ENCODE assay signal across 8 mouse cellular contexts in the genomic region with DNA sequence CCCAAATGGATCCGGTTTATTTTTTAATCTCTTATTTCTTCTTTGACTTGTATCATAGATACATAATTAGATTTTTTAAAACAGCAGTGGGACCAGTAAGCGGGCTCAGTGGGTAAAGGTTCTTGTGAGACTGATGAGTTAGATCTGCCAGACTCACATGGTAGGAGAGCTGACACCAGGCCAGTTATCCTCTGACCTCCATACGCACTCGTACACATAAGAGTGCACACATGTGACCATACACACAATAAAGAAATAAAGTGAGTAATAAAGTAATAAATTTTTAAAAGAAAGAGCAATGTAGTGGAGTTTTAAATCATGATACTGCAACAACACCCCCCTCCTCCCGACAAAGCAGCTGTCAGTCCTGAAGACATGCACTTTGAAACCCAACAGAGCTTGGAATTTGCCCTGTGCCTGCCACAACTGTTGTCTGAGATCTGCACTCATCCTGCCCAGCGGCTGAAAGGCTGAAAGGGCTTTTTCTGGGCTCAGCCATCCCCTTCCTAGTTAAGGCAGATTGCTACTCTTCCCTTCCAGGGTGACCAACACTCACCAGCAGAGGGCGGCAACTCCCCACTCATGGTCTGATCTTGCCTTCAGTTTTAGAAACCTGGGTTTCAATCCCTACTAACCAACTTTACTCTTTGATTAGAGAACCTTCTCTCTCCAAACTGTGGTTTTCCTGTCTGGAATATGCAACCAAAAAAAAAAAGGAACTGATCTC. TPM values are rescaled to one million over a fixed set of nuclear protein-coding genes. Genes with fewer than 3 reads are reported as not detected.
DNase-seq lines count a peak whose midpoint lies in the region; ATAC-seq lines count a peak whose summit lies in the region.

No protein-coding gene starts in this region.

- H3K9ac ChIP-seq in embryonic facial prominence, embryonic 11.5 days (replicated peaks; ENCODE audit: low read length) = no peak overlapping the region
- H3K9ac ChIP-seq in heart, embryonic 12.5 days = no peak overlapping the region
- peak overlapping the region; percentile 23; the same call in 1 of the 2 replicates for H3K9ac ChIP-seq in liver, embryonic 12.5 days

- WGBS in embryonic facial prominence, embryonic 11.5 days = 49% methylated on average over 7 of the region's 7 CpGs
- 41% methylated on average over 7 of the region's 7 CpGs for WGBS in heart, embryonic 12.5 days
- WGBS in liver, embryonic 12.5 days (ENCODE audit: insufficient replicate concordance) = 39% methylated on average over 7 of the region's 7 CpGs

- no peaks in the 10 kb centered on the region for H3K27me3 ChIP-seq in embryonic facial prominence, embryonic 11.5 days (ENCODE audit: control insufficient read depth, insufficient read depth, low read length)
- H3K27me3 ChIP-seq in heart, embryonic 12.5 days (replicated peaks) = no peaks in the 10 kb centered on the region
- H3K27me3 ChIP-seq in liver, embryonic 12.5 days (replicated peaks) = peaks cover 35% of the 10 kb centered on the region
- H3K27me3 ChIP-seq in splenic B cell, adult 2 months (ENCODE audit: control insufficient read depth, insufficient read depth, low read length, poor library complexity, severe bottlenecking) = no peaks in the 10 kb centered on the region

- H3K4me2 ChIP-seq in embryonic facial prominence, embryonic 11.5 days (ENCODE audit: low read depth, low read length) = no peak overlapping the region
- H3K4me2 ChIP-seq in heart, embryonic 12.5 days = no peak overlapping the region
- no peak overlapping the region for H3K4me2 ChIP-seq in liver, embryonic 12.5 days

- no peak overlapping the region for H3K4me3 ChIP-seq in embryonic facial prominence, embryonic 11.5 days (ENCODE audit: low read depth, low read length)
- no peak overlapping the region for H3K4me3 ChIP-seq in heart, embryonic 12.5 days
- H3K4me3 ChIP-seq in liver, embryonic 12.5 days = no peak overlapping the region

- H3K27ac ChIP-seq in embryonic facial prominence, embryonic 11.5 days (replicated peaks; ENCODE audit: low read depth, low read length) = no peak overlapping the region
- H3K27ac ChIP-seq in heart, embryonic 12.5 days (ENCODE audit: poor library complexity, severe bottlenecking) = no peak overlapping the region
- peak overlapping the region; percentile 74; the same call in 1 of the 2 replicates for H3K27ac ChIP-seq in liver, embryonic 12.5 days

- H3K9me3 ChIP-seq in embryonic facial prominence, embryonic 11.5 days (replicated peaks; ENCODE audit: control insufficient read depth, low read length) = no peaks in the 10 kb centered on the region
- H3K9me3 ChIP-seq in heart, embryonic 12.5 days (replicated peaks) = no peaks in the 10 kb centered on the region
- H3K9me3 ChIP-seq in liver, embryonic 12.5 days (replicated peaks) = no peaks in the 10 kb centered on the region

- H3K36me3 ChIP-seq in embryonic facial prominence, embryonic 11.5 days (replicated peaks; ENCODE audit: control insufficient read depth, insufficient read depth, low read depth, low read length) = no peaks in the 10 kb centered on the region
- H3K36me3 ChIP-seq in heart, embryonic 12.5 days = no peaks in the 10 kb centered on the region
- no peaks in the 10 kb centered on the region for H3K36me3 ChIP-seq in liver, embryonic 12.5 days
- H3K36me3 ChIP-seq in splenic B cell, adult 2 months (ENCODE audit: control insufficient read depth, insufficient read depth, low read length, poor library complexity, severe bottlenecking) = no peaks in the 10 kb centered on the region

- ATAC-seq in embryonic facial prominence, embryonic 11.5 days (replicated peaks; ENCODE audit: insufficient number of reproducible peaks, low FRiP score, low TSS enrichment, low read depth) = peak; percentile 46; the same call in 1 of the 2 replicates
- peak; percentile 60 for ATAC-seq in heart, embryonic 12.5 days (ENCODE audit: insufficient number of reproducible peaks, low FRiP score)
- peak; percentile 70 for ATAC-seq in liver, embryonic 12.5 days

- H3K4me1 ChIP-seq in embryonic facial prominence, embryonic 11.5 days (ENCODE audit: control insufficient read depth, insufficient read depth, low read length) = no peaks in the 10 kb centered on the region
- peaks cover 35% of the 10 kb centered on the region for H3K4me1 ChIP-seq in heart, embryonic 12.5 days (replicated peaks)
- H3K4me1 ChIP-seq in liver, embryonic 12.5 days = peaks cover 52% of the 10 kb centered on the region

- peak; percentile 89 for DNase-seq in 3T3-L1 (ENCODE audit: low read depth, low spot score)
- DNase-seq in adrenal gland, postnatal 14 days = peak; percentile 93
- DNase-seq in embryonic facial prominence, embryonic 11.5 days (ENCODE audit: low spot score) = peak; percentile 88
- peak; percentile 95 for DNase-seq in kidney, postnatal 10 days
- DNase-seq in natural killer cell, adult 2 months (ENCODE audit: low spot score in 2 of 2) = peak; percentile 72 to 86
- DNase-seq in splenic B cell, adult 2 months (ENCODE audit: low read depth, low spot score) = peak; percentile 92

RNA-seq across cellular contexts. Expression of a gene that starts 43.4 kb away (rescaled TPM):
- 0.33 and 0.60 TPM in 2 replicates for total RNA-seq in adrenal gland, postnatal 14 days (2021)
- polyA plus RNA-seq in embryonic facial prominence, embryonic 11.5 days (2014; fragmentation: Nextera tagmentation; extraction: Ambion mirVana) = not detected in 2 replicates
- not detected in 2 replicates for polyA plus RNA-seq in heart, embryonic 12.5 days (2016; fragmentation: Nextera tagmentation; extraction: Ambion mirVana)
- polyA plus RNA-seq in liver, embryonic 12.5 days (2016; fragmentation: Nextera tagmentation; extraction: Ambion mirVana) = not detected in 2 replicates
